Mouse (Mus musculus) induced T-regulatory cell, adult 2 months (primary cell): ENCODE measurements around the gene Zfp367.

Experiments
- DNase-seq: peaks from one replicate; pipeline ENCODE4 v3.0.0-alpha.2; 2012; ENCODE audit warnings: low read depth

The Zfp367 gene

GRCm38 (mm10) chr13:64153751-64154267 is 807 bp upstream of the Zfp367 start:
- peak; percentile 56 for DNase-seq

- DNase-seq = no peak
Measured at GRCm38 (mm10) chr13:64152671-64153082, 325 bp downstream of the Zfp367 start.

- DNase-seq = peak; percentile 90
Measured at GRCm38 (mm10) chr13:64152241-64152669, 747 bp downstream of the Zfp367 start.

GRCm38 (mm10) chr13:64150121-64150520 is 2.9 kb downstream of the Zfp367 start:
- peak; percentile 70 for DNase-seq

- DNase-seq = peak; percentile 73
Measured at GRCm38 (mm10) chr13:64129616-64130375, 23.2 kb downstream of the Zfp367 start.

GRCm38 (mm10) chr13:64128858-64129615 is 24.0 kb downstream of the Zfp367 start, which contains the start of gene Slc35d2:
Slc35d2 (minus strand) TSS chr13:64129368.
- DNase-seq = peak; percentile 81

- no peak for DNase-seq
Measured at GRCm38 (mm10) chr13:64126316-64126715, 26.7 kb downstream of the Zfp367 start.

- DNase-seq = no peak
Measured at GRCm38 (mm10) chr13:64124886-64125285, 28.1 kb downstream of the Zfp367 start.

- DNase-seq = no peak
Measured at GRCm38 (mm10) chr13:64123491-64124188, 29.4 kb downstream of the Zfp367 start.

- DNase-seq = no peak
Measured at GRCm38 (mm10) chr13:64120760-64121159, 32.2 kb downstream of the Zfp367 start.

- peak; percentile 60 for DNase-seq
Measured at GRCm38 (mm10) chr13:64117442-64117841, 35.6 kb downstream of the Zfp367 start.

- DNase-seq = no peak
Measured at GRCm38 (mm10) chr13:64110421-64110820, 42.6 kb downstream of the Zfp367 start.

- DNase-seq = no peak
Measured at GRCm38 (mm10) chr13:64108381-64108850, 44.6 kb downstream of the Zfp367 start.

- no peak for DNase-seq
Measured at GRCm38 (mm10) chr13:64107535-64107934, 45.5 kb downstream of the Zfp367 start.

GRCm38 (mm10) chr13:64107105-64107504 is 45.9 kb downstream of the Zfp367 start:
- DNase-seq = no peak

GRCm38 (mm10) chr13:64105690-64106089 is 47.3 kb downstream of the Zfp367 start:
- no peak for DNase-seq

GRCm38 (mm10) chr13:64100186-64100585 is 52.8 kb downstream of the Zfp367 start:
- DNase-seq = peak; percentile 72

GRCm38 (mm10) chr13:64098992-64099391 is 54.0 kb downstream of the Zfp367 start:
- DNase-seq = peak; percentile 64

GRCm38 (mm10) chr13:64093341-64093740 is 59.7 kb downstream of the Zfp367 start:
- DNase-seq = peak; percentile 80

- DNase-seq = no peak
Measured at GRCm38 (mm10) chr13:64092752-64093151, 60.2 kb downstream of the Zfp367 start.

GRCm38 (mm10) chr13:64092141-64092540 is 60.9 kb downstream of the Zfp367 start:
- DNase-seq = no peak

GRCm38 (mm10) chr13:64091006-64091405 is 62.0 kb downstream of the Zfp367 start:
- DNase-seq = no peak
